Mouse (Mus musculus): Measurements from ENCODE around the gene Platr17. TPM values are rescaled to one million over a fixed set of nuclear protein-coding genes. Genes with fewer than 3 reads are reported as not detected.
"Not testable (repeated sequence)": the region's sequence is repeated elsewhere in the genome, so short reads cannot be mapped to it uniquely, and the experiment has no call there.

Gene Platr17
- not detected for total RNA-seq (2021)

DNA sequence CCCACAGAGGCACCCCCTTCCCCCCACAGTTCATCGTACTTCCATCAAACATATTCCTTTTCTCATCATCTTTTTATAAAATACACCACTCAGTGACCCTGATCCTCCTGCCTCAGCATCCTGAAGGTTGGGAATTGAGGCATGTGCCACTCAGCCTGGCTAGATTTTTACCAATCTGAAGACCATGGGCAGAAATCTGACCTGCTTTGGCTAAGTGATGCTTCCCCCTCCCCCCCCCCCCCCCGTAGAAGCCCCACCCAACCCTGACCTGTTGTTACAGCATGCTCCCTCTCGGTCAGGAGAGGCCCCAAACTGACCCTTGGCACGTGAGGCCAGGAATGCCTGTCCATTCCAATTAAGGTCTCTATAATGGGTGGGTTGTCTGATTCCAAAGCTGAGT lies at the start of gene Platr17:
TSS of gene Platr17 (plus strand) at position 301 of the 400 bp plus-strand sequence.
- DNase-seq; intact Hi-C loops (cut with DNase I): not testable (repeated sequence)

DNA sequence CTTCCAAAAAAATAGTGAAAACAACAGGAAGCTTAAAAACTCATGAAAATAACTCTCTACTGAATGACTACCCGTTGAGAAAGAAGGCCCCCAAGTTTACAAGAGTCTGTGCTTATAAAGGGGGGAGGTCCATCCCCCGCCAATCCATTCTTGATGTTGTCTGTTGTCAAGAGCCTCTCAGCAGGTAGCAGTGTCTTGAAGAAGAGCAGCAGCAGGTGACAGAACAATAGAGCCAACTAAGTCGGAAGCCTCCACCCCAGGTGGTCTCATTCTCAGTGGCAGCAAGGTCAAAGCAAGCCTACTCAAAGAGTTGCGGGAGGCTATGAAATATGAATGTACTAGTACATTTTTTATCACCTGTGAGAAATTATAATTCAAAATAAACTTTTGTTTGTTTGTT lies 47.1 kb upstream of the Platr17 start:
- intact Hi-C loops (cut with DNase I), result no loop called here
- no peak for DNase-seq

DNA sequence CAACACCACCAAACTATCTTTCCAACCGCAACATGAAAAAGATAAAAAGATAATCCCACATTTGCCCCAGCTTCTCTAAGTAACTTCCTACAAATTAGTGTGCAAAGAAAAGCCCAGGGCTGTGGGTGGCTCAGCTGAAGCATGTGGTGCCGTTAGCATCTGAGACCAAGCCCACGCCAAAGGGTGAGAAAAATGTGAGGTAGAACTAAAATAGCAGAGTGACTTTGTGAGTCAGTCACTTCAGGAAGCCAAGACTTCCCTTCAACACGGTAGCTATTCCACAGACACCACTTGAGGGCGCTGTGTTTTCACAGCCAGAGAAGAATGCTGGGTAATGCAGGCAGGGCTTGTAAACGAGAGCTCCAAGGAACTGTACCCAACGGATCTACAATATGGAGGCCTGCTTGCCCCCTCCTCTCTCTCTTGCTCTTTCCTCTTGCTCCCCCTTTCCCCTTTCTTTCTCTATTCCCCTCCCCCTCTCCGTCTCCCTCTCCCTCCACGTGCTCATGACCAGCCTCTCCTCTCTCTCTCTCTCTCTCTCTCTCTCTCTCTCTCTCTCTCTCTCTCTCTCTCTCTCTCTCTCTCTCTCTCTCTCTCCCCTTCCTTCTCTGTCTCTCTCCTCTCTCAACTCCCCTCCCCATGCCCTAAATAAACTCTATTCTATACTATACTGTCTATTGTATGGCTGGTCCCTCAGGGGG lies 39.5 kb upstream of the Platr17 start:
- DNase-seq, result peak; percentile 18
- intact Hi-C loops (cut with DNase I), result no loop called here

DNA sequence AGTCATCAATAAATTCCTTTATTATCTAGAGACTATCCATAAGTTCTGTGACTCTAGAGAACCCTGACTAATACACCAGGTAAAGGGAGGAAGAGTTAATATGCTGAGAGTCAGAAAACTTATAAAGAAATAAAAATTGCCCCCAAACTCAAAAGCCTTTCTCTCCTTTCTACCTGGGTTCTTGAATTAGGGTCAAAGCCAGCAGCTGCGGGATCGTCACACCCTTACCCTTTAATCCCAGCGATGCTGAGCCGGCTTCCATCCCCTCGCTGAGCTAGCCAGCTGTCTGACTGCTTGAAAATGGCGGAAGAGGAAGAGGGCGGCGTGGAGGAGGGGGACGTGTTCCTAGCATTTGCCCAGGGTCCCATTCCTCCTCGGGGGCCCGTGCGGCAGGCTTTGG lies 31.4 kb upstream of the Platr17 start, which contains the start of gene Gm7029:
TSS of gene Gm7029 (plus strand) at position 301 of the 400 bp plus-strand sequence.
- intact Hi-C loops (cut with DNase I), result not testable (repeated sequence)

DNA sequence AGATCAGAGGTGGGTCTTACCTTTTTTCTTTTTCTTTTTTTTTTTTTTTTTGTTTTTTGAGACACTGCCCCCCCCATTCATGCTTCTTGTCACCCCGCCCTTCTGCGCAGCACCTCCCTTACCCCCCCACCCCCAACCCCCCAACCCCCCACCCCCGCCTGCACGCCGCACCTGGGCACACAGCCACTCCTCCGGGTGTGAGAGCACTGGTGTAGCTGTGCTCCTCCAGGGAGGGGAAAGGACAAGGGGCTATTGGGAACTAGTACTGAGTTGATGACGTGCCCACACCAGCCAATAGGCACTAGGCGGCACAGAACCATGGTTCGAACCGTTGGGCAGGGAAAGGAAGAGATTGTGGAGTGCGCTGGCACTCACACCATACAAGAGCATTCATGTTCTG lies 30.5 kb upstream of the Platr17 start:
- peak; percentile 6 for DNase-seq
- intact Hi-C loops (cut with DNase I), result no loop called here

More for the DNA sequence above, 31.4 kb upstream of the Platr17 start, which contains the start of gene Gm7029:
- DNase-seq, result not testable (repeated sequence)

DNA sequence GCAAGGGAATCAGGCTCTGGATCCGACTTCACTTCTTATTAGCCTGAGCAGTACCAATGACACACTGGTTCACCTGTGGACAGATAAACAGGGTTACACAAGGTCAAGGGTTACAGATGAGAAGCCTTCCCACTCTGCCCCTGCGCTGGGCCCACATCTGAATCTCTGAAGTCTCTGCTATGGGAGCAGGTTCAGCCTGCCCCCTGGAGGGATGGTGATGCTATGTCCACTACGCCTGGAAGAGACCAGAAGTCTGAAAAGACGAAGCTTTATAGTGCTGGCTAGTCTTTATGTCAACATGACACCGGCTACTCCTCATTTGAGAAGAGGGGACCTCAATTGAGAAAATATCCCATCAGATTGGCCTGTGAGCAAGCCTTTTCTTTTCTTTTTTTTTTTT lies 29.1 kb upstream of the Platr17 start:
- DNase-seq; intact Hi-C loops (cut with DNase I): not testable (repeated sequence)

DNA sequence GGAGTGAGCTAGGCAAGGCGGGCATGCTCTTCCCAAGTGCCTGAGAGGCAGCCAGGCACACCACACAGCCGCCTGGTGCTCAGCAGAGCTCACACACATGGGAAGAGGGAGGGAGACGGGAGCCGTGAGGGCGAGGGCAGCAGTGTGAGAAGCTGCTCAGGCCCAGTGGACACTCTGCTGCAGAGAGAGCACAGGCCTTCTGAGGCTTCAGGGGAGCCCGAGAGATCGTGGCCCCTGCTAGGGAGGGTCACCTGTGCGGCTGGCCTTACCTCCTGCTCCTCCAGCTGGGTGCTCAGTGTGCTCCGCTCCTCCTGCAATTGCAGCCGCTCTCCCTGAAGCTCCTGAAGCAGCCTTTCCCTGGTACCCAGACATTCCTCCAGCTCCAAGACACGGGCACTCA lies 20.6 kb upstream of the Platr17 start:
- DNase-seq; intact Hi-C loops (cut with DNase I): not testable (repeated sequence)

DNA sequence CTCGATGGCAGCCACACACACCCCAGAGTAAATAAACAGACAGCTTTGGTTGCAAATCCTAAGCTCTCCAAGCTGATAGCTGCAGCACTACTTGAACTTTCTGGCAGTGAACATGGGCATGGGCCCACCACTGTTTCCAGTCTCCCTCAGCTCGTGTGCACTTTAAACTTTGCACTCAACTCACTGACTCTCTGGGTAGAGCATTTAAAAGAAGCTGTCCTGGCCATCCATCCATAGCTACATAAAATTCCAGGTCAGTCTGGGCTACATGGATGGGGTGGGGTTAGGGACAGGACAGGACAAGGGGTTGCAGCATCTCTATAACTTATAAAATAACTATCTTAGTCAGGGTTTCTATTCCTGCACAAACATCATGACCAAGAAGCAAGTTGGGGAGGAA lies 17.1 kb upstream of the Platr17 start:
- DNase-seq; intact Hi-C loops (cut with DNase I): not testable (repeated sequence)

DNA sequence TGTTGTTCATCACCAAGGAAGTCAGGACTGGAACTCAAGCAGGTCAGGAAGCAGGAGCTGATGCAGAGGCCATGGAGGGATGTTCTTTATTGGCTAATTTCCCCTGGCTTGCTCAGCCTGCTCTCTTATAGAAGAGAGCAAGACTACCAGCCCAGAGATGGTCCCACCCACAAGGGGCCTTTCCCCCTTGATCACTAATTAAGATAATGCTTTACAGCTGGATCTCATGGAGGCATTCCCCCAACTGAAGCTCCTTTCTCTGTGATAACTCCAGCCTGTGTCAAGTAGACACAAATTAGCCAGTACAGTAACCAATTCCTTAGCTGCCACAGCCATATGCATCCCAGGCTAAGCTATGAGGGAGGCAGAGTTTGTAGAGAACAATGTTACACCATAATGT lies 16.7 kb upstream of the Platr17 start:
- intact Hi-C loops (cut with DNase I); DNase-seq: not testable (repeated sequence)

DNA sequence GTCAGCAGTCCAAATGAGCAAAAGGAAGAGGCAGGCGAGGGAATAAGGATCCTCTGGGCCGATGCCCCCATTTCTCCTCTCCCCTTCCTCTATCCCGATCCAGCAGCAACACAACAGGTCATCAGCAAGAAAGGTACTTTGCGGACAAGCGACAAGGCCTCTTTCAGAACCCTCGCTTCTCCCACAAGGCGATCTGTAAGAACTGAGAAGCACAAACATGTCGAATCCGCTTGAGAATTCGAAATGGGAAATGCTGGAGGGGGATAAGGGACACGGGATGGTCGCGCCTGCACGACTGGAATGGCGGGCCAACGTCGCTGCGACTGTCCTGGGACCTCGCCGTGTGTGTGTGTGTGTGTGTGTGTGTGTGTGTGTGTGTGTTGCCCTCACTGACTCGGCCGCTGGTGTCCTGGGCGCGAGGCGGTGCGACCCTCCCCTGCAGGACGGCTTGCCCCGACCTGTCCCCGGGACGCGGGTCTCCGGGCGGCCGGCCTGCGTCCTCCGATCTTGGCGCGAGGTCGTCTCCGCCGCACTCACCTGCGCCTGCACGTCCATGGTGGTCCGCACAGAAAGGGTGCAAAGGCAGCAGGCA lies 14.9 kb upstream of the Platr17 start:
- DNase-seq; intact Hi-C loops (cut with DNase I): not testable (repeated sequence)

DNA sequence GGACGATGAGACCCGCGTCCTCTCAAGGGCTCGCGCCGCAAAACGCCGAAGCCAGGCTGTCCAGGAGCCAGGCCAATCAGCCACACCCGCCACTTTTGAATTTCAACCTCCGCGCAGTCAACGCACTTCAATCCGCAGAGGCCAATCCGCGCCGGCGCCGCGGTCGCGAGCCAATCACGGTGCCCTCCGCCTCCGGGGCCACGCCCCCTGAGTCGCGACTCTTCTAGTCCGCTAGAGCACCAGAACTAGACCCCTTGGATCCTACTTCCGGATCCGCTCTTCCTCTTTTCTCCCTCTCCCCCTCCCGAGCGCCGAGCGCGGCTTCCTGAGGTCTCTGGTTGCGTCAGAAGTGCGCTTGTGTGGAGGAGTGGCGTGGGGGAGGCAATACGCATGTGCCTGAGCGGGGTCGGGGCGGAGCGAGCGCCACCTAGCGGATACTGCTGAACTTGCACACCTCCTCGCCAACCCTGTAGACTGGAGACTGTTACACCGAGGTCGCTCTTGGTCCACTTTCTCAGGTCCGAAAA lies 14.3 kb upstream of the Platr17 start, which contains the start of gene Kifc1:
TSS of gene Kifc1 (minus strand) at position 129 of the 527 bp plus-strand sequence.
- intact Hi-C loops (cut with DNase I), result no loop called here
- DNase-seq, result peak; percentile 100

DNA sequence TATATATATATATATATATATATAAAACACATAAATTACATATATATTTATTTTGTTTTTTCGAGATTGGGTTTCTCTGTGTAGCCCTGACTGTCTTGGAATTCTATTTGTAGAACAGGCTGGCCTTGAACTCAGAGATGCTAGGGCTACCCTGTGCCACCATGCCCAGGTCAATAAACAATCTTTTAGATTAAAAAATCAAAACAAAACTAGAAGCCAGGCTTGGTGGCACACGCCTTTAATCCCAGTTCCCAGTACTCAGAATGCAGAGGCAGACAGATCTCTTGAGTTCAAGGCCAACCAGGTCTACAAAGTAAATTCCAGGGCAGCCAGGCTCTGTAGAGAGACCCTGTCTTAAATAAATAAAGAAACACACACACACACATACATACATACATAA lies 13.6 kb upstream of the Platr17 start:
- intact Hi-C loops (cut with DNase I), result no loop called here
- DNase-seq, result no peak

DNA sequence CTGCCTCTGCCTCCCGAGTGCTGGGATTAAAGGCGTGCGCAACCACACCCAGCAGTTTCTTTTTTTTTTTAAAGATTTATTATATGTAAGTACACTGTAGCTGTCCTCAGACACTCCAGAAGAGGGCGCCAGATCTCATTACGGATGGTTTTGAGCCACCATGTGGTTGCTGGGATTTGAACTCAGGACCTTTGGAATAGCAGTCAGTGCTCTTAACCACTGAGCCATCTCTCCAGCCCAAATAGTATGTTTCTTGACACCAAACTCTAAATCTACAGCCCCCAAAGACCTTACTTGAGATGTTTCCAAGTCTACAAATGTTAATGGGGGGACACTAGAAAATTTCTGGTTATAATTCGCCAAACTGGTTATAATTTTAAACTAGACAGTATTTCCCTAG lies 13.0 kb upstream of the Platr17 start:
- DNase-seq; intact Hi-C loops (cut with DNase I): not testable (repeated sequence)

DNA sequence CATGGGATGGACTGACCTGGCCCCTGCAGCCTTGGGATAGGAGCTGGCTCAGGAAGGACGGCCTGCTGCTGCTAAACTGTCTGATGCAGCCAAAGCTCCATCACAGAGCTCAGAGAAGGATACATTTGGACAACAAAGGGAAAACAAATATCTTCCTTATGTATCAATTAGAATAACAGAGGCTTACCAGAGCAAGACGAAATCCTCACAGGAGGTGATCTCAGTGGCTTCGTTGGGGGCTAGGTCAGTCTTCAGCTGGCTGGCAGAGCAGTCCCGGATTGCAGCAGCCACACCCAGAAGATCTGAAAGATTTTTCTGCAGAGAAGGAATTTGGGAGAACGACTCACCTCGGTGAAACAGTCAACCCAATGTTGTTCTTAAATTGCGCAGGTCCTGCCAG lies 12.5 kb upstream of the Platr17 start:
- intact Hi-C loops (cut with DNase I), result no loop called here
- DNase-seq, result no peak

DNA sequence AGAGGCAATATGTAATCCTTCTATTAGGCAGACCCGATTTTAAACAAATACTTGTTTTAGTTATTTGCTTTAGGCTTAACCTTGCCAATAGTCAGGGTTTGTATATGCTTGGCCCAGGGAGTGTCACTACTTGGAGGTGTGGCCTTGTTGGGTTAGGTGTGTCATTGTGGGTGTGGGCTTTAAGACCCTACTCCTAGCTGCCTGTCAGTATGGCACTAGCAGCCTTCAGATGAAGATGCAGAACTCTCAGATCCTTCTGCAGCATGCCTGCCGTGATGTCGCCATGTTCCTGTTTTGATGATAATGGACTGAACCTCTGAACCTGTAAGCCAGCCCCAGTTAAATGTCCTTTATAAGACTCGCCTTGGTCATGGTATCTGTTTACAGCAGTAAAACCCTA lies 11.9 kb upstream of the Platr17 start:
- DNase-seq; intact Hi-C loops (cut with DNase I): not testable (repeated sequence)

DNA sequence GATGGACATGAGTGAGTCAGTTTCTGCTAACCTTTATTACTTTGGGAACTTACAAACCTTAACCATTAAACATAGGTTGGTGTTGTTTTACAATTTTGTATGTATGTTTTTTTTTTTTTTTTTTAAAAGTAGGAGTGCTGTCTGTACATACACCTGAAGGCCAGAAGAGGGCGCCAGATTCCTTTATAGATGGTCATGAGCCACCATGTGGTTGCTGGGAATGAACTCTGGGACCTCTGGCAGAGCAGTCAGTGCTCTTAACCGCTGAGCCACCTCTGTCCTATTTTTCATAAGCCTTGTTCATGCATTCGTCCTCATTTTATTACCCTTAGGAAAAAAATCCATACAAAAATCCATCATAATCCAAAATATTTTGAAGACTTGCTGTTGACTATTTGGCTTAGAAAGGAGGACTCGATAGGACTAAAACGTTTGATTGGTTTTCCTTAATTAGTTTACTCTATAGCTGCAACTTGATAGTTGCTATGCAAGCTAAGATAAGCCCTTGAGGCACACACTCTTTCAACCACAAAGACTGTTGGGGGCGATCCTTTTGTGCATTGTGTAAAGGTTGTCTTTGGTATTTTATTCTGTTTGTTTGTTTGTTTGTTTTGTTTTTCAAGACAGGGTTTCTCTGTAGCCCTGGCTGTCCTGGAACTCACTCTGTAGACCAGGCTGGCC lies 7.7 kb upstream of the Platr17 start:
- intact Hi-C loops (cut with DNase I), result no loop called here
- DNase-seq, result no peak

DNA sequence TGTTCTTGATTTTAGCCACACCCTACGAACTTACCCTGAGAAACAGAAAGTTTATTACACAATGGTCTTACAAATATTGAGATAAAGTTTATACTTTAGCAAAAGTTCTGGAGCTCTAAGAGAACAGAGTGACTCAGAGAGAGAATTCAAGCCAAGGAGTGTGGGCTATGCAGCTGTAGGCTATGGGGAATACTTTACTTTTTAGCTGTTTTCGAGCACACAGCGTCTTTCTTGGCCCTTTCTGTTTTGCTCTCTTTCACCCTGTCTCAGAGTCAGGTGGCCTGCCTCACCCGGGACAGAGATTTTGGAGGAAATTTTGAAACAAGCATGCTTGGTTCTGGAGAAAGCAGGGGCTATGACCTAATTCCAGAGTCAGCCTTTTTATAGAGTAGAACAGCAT lies 6.7 kb upstream of the Platr17 start:
- DNase-seq; intact Hi-C loops (cut with DNase I): not testable (repeated sequence)

DNA sequence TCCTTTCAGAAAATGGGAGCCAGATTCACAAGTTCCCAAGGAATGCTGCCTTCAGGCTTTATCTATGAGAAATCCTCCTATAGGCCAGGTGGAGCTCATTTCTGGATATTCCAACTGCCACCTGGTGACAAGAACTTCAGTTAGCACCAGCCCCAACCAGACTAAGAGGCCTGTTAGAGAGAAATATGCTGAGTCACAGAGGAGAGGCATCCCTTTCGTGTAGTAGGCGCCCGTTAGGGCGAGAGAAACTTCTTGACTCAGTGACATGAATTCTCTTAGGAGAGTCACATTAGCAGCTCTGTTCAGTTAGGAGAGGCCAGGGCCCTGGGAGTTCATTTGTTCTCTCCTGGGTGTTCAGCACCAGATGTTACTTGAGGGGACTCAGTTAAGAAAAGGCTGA lies 5.3 kb upstream of the Platr17 start:
- intact Hi-C loops (cut with DNase I), result no loop called here
- DNase-seq, result no peak

DNA sequence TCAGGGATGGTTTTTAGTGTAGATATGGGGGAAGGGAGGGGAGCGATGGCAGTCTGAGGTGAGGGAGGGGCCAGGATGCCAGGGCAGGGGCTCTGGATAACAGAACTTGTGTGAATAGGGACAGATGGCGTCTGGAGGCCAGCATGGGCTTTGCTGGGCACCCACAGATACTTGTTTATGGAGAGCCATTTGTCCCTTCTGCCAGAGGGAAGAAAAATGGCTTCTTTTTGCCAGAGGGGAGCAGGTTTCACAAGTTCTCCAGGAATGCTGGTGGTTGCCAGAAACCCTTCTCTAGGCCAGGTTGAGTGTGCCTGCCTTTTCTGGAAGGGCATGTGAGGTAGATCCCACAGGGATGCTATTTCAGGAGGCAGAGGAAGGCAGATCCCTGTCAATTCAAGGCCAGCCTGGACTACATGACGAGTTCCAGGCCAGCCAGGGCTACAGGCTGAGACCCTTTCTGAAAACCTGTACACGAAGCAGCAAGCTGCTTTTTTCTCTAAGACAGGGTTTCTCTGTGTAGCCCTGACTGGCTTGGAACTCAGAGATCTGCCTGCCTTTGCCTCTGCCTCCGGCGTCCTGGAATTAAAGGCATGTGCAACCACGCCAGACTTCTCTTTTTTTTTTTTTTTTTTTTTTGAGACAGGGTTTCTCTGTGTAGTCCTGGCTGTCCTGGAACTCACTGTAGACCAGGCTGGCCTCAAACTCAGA lies 4.5 kb upstream of the Platr17 start:
- DNase-seq, result no peak
- intact Hi-C loops (cut with DNase I), result no loop called here

DNA sequence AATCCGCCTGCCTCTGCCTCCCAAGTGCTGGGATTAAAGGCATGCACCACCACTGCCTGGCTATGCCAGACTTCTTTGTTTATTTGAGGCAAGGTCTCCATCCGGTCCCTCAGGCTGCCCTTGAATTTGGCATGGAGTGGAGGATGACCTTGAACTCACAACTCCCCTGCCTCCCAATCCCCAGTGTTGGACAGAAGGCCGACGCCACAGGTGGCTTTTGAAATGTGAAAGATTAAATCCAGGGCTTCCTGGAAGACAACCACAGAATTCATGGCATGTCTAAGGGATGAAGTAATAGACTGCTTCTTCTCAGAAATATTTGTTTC lies 4.0 kb upstream of the Platr17 start:
- no peak for DNase-seq
- intact Hi-C loops (cut with DNase I), result no loop called here

DNA sequence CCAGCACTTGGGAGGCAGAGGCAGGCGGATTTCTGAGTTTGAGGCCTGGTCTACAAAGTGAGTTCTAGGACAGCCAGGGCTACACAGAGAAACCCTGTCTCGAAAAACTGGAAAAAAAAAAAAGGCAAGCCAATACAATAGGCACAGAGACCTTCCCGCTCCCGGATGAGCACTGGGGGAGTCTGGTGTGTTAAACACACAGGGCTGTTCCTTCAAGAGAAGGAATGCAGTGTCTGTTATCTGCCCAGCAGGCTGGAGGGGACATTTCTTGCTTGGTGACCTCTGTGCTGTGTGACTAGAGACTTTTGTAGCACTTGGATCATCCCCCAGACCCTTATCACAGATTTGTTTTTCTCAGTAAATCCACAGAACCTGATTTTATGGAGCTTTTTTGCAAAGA lies 3.3 kb upstream of the Platr17 start:
- no peak for DNase-seq
- intact Hi-C loops (cut with DNase I), result no loop called here
